Mouse (Mus musculus) spleen, adult 2 months (tissue): Measurements from ENCODE around the gene Tfeb.

ENCODE experiments used
- CTCF ChIP-seq: fragments of 200-500 bp; IDR thresholded peaks from 2 replicates; pipeline ENCODE4 v1.5.1; 2011; ENCODE audit warnings: mild to moderate bottlenecking, inconsistent platforms; ENCODE audit not compliant: insufficient read depth, insufficient read length, insufficient replicate concordance; ENCODE audit errors: extremely low read depth
- POLR2A ChIP-seq: fragments of 200-500 bp; IDR thresholded peaks from 2 replicates; pipeline ENCODE4 v1.6.1; 2011; ENCODE audit warnings: low read depth, low read length, inconsistent platforms

DNA sequence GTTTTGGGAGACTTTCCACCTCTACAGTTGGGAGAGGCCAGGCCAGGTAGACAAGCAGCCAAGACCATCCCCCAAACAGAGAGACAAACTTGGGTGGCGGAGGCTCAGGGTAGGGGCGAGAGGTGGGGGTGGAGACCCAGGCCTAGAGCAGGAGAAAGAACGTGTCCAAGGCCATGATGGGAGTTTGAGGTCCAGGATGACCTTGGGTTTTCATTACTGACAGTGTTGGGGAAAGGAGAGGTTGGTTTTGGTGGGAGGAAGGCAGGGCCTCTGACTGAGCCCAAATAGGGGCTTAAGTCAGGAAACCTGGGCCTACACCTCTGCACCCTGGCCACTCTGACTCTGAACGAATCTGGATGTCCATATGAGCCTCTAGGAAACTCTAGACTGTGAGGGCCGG lies 94.9 kb downstream of the Tfeb start:
- TF ChIP-seq CTCF (no peak), POLR2A (no peak)
